Mouse (Mus musculus): ENCODE results near the gene Asb6. TPM values are rescaled to one million over a fixed set of nuclear protein-coding genes. Genes with fewer than 3 reads are reported as not detected.

Gene Asb6
- total and polyA plus RNA-seq, 2 experiments from 2014 or later = 36.6 to 53.5 TPM

DNA sequence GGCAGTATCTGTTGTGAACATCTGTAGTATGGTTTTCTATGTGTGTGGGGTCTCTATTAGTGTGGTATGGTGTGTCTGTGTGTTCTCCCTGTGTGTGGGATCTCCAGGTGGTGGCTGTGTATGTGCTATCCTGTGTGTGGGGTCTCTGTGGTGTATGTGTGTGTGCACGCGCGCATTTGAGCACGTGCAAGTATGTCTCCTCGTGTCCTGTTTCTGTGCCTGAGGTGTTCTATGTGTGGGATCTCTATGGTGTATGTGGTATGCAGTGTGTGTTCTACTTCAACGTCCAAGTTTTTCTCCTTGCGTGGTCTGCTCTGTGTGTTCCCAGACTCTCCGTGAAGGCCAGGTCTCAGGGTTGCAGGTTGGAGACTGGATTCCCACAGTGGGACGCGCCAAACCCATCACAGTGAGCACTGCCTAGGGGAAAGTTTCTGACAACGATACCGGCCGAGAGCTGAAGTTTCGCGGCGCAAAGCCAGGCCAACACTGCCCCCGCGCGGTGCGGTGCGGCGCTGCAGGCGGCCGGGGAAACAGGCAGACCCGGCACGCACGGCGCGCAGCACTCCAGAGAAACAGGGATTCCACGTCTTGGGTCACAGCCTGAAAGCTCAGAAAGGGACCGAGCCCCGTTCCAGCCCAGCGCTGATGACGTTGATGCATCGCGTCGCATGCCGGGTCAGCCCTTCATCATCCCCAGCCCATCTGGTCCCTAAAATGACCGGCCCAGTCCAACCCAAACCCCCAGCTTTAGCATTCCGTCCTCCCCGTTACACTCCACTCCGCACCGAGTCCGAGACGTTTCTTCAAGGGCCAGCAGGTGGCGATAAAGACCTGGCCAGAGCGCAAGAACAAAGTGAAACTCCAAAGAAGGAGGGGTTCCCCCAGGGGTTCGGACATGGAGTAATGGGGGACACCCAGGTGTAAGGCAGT, 35.7 kb downstream of the Asb6 start:
- ATAC-seq (peak; percentile 78), DNase-seq (ENCODE audit: low spot score) (peak; percentile 93)
- no peaks in the 10 kb centered on the region for H3K27me3 ChIP-seq (ENCODE audit: insufficient read depth, low read length)
- H3K36me3 ChIP-seq (ENCODE audit: insufficient read depth, low read length) = no peaks in the 10 kb centered on the region
- peak overlapping the region; percentile 33 for H3K4me3 ChIP-seq (ENCODE audit: low read length)
- peaks cover 15% of the 10 kb centered on the region for H3K4me1 ChIP-seq (ENCODE audit: insufficient read depth, low read length)
- peak overlapping the region; percentile 59 for H3K4me2 ChIP-seq (ENCODE audit: low read depth, low read length)
- H3K9me3 ChIP-seq (ENCODE audit: low read length) = no peaks in the 10 kb centered on the region
- peak overlapping the region; percentile 73 for H3K27ac ChIP-seq
- peak; percentile 82 for TF ChIP-seq CTCF (IDR thresholded peaks at IDR 0.05; ENCODE audit: low read depth)
- 4% methylated on average over 48 of the region's 48 CpGs for whole genome bisulfite sequencing
- H3K9ac ChIP-seq (replicated peaks; ENCODE audit: low read length) = 0 out of 2 replicates have a peak overlapping the region, but pooled peaks have one; percentile 39

DNA sequence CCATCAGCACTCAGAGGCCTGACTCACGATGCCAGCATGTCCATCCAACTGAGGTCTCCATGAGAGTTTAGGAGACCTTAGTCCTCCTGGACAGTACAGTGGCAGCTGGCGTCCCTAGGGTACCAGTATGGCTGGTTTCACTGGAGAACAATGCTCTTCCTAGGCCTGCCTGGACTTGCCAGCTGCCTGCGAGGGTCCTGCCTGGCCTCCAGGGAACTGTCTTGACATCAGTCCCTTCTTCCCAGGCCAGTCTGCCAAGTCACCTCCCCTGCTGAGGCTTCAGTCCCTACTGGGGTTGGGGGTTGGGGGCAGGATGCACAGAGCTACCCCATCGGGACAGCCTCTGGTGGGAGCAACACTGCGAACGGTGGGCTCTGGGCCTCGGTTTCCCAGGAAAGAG, 38.1 kb downstream of the Asb6 start:
- ATAC-seq (no peak), DNase-seq (ENCODE audit: low spot score) (no peak)
- 71% methylated on average over 7 of the region's 7 CpGs for WGBS
- no peak overlapping the region for H3K27ac ChIP-seq
- TF ChIP-seq CTCF (IDR thresholded peaks at IDR 0.05; ENCODE audit: low read depth) = no peak
- no peaks in the 10 kb centered on the region for H3K27me3 ChIP-seq (ENCODE audit: insufficient read depth, low read length)
- H3K36me3 ChIP-seq (ENCODE audit: insufficient read depth, low read length) = no peaks in the 10 kb centered on the region
- no peak overlapping the region for H3K4me2 ChIP-seq (ENCODE audit: low read depth, low read length)
- no peak overlapping the region for H3K9ac ChIP-seq (replicated peaks; ENCODE audit: low read length)
- H3K9me3 ChIP-seq (ENCODE audit: low read length) = no peaks in the 10 kb centered on the region
- no peak overlapping the region for H3K4me3 ChIP-seq (ENCODE audit: low read length)
- H3K4me1 ChIP-seq (ENCODE audit: insufficient read depth, low read length) = peaks cover 14% of the 10 kb centered on the region

DNA sequence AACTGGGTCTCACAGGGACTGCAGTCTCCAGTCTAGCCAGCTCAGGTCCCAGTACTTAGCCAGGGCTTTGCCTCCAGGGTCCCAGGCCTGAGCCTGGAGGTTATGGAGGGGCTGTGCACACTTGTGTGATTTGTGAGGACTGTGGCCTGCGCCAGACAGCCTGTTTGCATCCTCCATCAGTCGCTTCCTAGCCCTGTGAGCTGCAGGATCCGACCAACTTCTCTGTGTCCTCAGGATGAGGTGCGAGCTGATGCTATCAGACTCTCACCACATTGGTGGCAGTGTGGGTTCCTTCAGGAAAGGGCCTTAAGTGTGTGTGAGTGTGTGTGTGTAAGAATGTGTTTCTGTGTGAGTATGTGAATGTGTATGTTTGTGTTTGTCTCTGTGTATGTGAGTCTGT, 42.7 kb downstream of the Asb6 start:
- Histone ChIP-seq H3K9me3 (ENCODE audit: low read length) (no peaks in the 10 kb centered on the region), H3K27ac (no peak overlapping the region), H3K4me1 (ENCODE audit: insufficient read depth, low read length) (peaks cover 8% of the 10 kb centered on the region; the same call in 1 of the 2 replicates), H3K9ac (replicated peaks; ENCODE audit: low read length) (no peak overlapping the region), H3K4me2 (ENCODE audit: low read depth, low read length) (no peak overlapping the region), H3K36me3 (ENCODE audit: insufficient read depth, low read length) (no peaks in the 10 kb centered on the region), H3K27me3 (ENCODE audit: insufficient read depth, low read length) (no peaks in the 10 kb centered on the region), H3K4me3 (ENCODE audit: low read length) (no peak overlapping the region)
- ATAC-seq = no peak
- TF ChIP-seq CTCF (IDR thresholded peaks at IDR 0.05; ENCODE audit: low read depth) = no peak
- no peak for DNase-seq (ENCODE audit: low spot score)
- WGBS = 65% methylated on average over 4 of the region's 4 CpGs

DNA sequence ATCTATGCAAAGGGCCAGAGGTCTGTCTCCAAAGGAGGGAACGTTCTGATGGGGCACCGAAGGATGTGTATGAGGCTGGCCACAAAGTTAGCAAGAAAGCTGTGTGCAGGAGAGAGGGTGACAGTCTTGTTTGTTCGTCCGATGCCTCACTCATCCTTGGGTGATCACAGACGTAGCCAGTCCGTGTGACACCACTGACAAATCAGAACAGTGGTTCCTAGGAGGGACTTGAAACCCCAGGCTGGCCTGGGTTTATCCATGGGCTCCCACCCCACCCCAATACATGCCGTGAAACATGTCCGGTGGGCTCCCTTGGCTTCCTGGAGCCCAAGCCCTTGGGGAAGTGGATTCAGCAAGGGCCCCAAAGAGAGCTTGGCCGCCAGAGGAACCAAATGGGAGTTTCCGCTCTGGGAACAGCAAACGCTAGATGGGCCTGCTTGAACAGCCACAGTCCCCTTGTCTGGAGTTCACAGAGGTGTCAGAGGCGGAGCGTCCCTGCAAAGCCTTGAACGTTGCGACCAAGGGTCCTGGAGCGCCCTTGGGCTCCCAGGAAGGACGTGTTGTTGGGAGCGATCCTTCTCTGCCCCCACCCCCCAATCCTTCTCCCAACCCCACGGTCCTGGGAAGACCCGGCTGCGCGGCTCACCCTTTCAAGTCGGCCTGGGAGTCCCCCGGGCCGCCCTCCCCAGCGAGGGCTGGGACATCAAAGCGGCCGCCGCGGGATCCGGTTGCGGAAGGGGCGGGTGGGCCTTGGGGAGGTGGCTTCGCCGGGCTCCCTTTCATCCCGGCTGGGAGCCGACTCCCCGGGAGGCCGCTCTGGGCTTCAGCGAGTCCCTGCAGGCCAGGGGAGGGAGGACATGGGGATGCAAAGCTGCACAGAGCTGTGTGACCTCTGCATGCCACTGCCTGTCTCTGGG, 45.8 kb downstream of the Asb6 start:
- Histone ChIP-seq H3K4me1 (ENCODE audit: insufficient read depth, low read length) (peaks cover 8% of the 10 kb centered on the region; the same call in 1 of the 2 replicates), H3K27me3 (ENCODE audit: insufficient read depth, low read length) (no peaks in the 10 kb centered on the region), H3K36me3 (ENCODE audit: insufficient read depth, low read length) (no peaks in the 10 kb centered on the region), H3K9ac (replicated peaks; ENCODE audit: low read length) (peak overlapping the region; percentile 38), H3K9me3 (ENCODE audit: low read length) (no peaks in the 10 kb centered on the region), H3K4me3 (ENCODE audit: low read length) (no peak overlapping the region), H3K4me2 (ENCODE audit: low read depth, low read length) (peak overlapping the region; percentile 37), H3K27ac (peak overlapping the region; percentile 1; the same call in 1 of the 2 replicates)
- ATAC-seq = peak; percentile 31; the same call in 1 of the 2 replicates
- peak; percentile 32 for DNase-seq (ENCODE audit: low spot score)
- WGBS = 14% methylated on average over 40 of the region's 40 CpGs
- no peak for TF ChIP-seq CTCF (IDR thresholded peaks at IDR 0.05; ENCODE audit: low read depth)

DNA sequence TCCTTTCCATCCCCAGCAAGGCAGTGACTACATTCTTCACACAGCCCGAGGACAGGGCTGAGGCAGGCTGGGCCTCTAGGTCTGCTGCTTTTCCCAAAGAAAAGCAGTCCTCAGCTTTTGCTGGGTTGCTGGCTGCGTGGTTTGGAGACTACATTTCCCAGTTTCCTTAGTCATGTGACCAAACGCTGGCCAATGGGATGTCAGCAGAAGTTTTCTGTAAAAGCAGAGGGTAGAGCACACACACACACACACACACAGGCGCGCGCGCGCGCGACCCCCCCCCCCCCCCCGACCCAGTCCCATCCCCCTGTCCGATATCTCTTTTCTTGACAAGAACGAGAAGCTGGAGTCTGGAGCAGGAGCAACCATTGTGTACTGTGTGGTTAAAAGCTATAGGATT, 46.8 kb downstream of the Asb6 start:
- Histone ChIP-seq H3K27me3 (ENCODE audit: insufficient read depth, low read length) (no peaks in the 10 kb centered on the region), H3K4me2 (ENCODE audit: low read depth, low read length) (peak overlapping the region; percentile 39), H3K9me3 (ENCODE audit: low read length) (no peaks in the 10 kb centered on the region), H3K4me3 (ENCODE audit: low read length) (peak overlapping the region; percentile 0; the same call in 1 of the 2 replicates), H3K27ac (no peak overlapping the region), H3K9ac (replicated peaks; ENCODE audit: low read length) (no peak overlapping the region), H3K36me3 (ENCODE audit: insufficient read depth, low read length) (no peaks in the 10 kb centered on the region), H3K4me1 (ENCODE audit: insufficient read depth, low read length) (peaks cover 8% of the 10 kb centered on the region; the same call in 1 of the 2 replicates)
- ATAC-seq (peak; percentile 73), DNase-seq (ENCODE audit: low spot score) (peak; percentile 83)
- TF ChIP-seq CTCF (IDR thresholded peaks at IDR 0.05; ENCODE audit: low read depth) = no peak
- WGBS = 0% methylated on average over 13 of the region's 13 CpGs
